Mouse (Mus musculus) layer of hippocampus, postnatal 14 days (tissue): ENCODE data around the gene Apbb1ip. TPM values are rescaled to one million over a fixed set of nuclear protein-coding genes. Genes with fewer than 3 reads are reported as not detected.

ENCODE experiments used
- total RNA-seq, 2 experiments: library from RNA; stranded (reverse); gene quantifications; 2 replicates each; pipeline ENCODE4 v1.2.3; 2021

Apbb1ip gene
- total RNA-seq, 2 experiments from 2014 or later, result 4.9 to 5.6 TPM

Other genes with a start within 250 kb of the Apbb1ip start
- gene Gad2, start 151.9 kb upstream of the Apbb1ip start, total RNA-seq, result 10 to 100 TPM; 79.7 to 92.5 TPM
- 10 to 100 TPM; 17.3 to 18.3 TPM for gene Pdss1, start 121.4 kb downstream of the Apbb1ip start, total RNA-seq